Mouse (Mus musculus): ENCODE results near the gene Zfp385b. TPM values are rescaled to one million over a fixed set of nuclear protein-coding genes. Genes with fewer than 3 reads are reported as not detected.

Gene Zfp385b
- total RNA-seq, 2 experiments from 2014 or later: 47.0 to 49.9 TPM

- no peak for DNase-seq
Measured at GRCm38 (mm10) chr2:77705476-77705875, 114.0 kb downstream of the Zfp385b start.

GRCm38 (mm10) chr2:77703080-77703479 lies 116.4 kb downstream of the Zfp385b start:
- peak; percentile 56 to 58 for DNase-seq

DNA sequence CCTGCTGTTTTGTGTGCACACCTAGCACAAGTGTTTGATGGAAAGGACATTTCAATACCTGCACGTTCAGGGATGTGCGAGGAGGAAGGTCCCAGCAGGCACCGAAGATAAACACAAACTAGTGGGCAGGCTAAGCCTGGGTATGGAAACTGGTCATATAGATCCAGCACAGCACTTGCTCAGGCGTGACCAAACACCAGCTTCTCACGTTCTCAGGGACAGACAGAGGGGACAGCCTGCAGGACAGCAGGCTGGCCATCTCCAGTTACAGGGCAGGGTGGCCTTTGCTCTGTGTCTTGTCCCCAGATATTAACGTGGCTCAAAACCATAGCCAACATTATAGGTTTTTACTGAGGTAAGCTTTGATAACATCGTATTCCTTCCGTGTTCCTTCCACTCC lies 128.3 kb downstream of the Zfp385b start:
- no peak for DNase-seq

- DNase-seq: no peak
Measured at GRCm38 (mm10) chr2:77690316-77690715, 129.1 kb downstream of the Zfp385b start.

DNA sequence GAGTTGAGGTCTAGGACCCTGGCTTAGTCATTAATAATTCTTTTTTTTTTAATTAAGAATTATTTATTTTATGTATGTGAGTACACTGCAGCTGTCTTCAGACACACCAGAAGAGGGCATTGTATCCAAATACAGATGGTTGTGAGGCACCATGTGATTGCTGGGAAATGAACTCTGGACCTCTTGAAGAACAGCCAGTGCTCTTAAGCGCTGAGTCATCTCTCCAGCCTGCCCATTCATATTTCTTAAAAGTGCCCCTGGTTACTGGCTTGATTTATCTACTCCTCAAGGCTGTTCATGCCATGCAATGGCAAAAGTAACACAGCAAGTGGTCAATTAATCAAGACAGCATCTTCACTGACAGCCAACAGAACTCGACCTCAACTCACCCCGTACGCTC lies 130.8 kb downstream of the Zfp385b start:
- no peak for DNase-seq

DNA sequence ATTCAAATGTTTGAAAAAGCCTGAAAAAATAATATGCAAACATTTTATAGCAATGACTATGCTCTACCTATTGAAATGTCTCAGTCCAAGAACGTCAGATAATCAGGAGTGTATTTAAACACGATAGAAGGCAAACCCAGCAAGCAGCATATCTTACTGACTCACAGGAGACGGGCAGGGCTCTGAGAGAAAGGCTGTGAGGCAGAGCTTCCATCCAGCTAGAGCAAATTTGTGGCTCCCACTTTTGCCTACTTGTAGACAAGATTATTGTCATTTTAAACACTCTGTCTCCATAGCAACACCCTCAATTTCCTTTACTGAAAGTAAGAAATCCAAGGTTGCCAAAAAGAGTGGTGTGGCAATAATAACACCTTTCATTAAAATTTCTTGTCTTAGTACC lies 135.4 kb downstream of the Zfp385b start:
- DNase-seq: no peak

DNA sequence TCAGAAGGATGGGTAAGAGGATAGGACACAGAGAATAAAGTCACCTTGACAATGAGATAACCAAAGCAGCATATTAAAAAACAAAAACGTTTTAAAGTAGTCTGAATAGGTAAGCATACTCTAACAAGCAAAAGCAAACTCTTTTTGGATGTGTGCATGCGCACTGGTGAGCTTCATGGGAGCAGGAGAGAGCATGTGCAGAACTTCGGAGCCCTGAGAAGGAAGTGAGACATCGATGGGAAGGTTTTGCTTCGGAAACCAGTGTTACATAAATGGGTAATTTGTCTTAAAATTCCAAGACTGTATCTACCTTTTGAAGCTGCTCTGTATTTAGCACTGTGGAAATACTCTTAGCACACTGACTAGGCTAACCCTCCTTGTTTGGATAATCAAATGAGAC lies 137.2 kb downstream of the Zfp385b start:
- no peak for DNase-seq

- DNase-seq: no peak
Measured at GRCm38 (mm10) chr2:77681741-77682140, 137.7 kb downstream of the Zfp385b start.

DNA sequence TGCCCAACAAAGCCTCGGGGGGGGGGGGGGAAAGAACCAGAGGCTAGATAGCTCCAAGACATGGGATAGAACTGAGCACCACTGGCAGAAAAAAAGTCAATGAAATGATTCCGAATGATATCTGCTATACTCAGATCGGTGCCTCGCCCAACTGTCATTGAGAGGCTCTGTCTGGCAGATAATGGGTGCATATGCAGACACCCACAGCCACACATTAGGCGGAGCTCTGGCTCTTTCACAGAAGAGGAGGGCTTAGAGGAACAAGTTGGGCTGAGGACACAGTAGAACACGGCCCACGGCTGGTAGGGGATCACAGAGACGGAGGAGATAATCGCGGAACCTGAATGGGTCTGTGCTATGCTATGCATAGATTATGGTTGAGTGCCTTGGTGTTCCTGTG lies 145.7 kb downstream of the Zfp385b start:
- no peak for DNase-seq

DNA sequence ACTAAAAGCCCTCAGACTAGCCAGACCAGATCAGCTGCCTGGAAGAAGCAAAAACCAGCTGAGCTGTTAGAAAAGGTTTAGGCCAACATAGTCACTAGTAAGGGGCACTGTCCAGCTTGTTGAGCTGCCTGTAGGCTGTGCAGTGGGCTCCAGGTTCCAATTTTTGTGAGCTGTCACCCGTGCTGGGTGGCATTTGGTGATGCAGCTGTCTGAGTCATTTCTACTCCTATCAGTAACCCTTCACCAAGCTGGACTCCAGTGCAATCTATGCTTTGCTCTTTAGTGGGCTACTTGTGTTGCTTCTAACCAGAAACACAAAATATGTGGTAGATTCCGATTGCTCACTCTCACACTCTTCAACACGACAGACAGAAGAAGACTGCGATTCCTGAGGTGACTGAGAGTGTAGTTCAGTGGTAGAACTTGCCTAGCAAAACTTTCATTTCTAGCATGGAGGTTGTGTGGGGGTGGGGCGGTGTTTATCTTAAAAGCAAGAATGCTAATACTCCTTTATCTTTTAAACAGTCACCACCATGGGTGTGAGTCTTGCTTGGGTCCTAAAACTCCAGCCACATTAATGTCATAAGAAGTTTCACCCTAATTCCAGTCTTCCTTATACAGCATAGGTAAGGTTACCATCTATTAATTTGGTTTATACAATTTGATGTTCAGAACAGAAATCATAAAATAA lies 147.1 kb downstream of the Zfp385b start:
- no peak for DNase-seq

- no peak for DNase-seq
Measured at GRCm38 (mm10) chr2:77662171-77662570, 157.3 kb downstream of the Zfp385b start.

DNA sequence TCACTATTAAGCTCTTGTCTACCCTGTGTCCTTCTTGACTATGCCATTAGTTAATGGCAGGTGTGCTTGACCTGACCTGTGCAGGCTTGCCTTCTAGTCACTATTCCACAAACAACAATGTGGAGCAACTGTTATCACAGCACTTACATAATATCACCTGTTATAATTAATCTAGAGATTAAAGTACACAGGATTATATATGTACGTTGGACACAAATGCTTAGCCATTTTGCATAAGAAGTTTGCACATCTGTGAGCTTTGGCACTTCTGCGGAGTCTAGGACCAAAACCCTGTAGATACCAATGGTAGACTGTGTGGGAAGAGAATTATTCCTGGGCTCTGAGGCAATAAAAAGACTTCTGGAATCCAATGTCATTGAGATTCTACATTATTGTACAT lies 165.8 kb downstream of the Zfp385b start:
- DNase-seq: no peak

GRCm38 (mm10) chr2:77641521-77642170 lies 177.8 kb downstream of the Zfp385b start:
- DNase-seq: no peak

- DNase-seq: no peak
Measured at GRCm38 (mm10) chr2:77639993-77640392, 179.4 kb downstream of the Zfp385b start.

- DNase-seq: no peak
Measured at GRCm38 (mm10) chr2:77631606-77632005, 187.8 kb downstream of the Zfp385b start.

- no peak for DNase-seq
Measured at GRCm38 (mm10) chr2:77627622-77628231, 191.7 kb downstream of the Zfp385b start.

GRCm38 (mm10) chr2:77618686-77619085 lies 200.8 kb downstream of the Zfp385b start:
- DNase-seq: no peak

DNA sequence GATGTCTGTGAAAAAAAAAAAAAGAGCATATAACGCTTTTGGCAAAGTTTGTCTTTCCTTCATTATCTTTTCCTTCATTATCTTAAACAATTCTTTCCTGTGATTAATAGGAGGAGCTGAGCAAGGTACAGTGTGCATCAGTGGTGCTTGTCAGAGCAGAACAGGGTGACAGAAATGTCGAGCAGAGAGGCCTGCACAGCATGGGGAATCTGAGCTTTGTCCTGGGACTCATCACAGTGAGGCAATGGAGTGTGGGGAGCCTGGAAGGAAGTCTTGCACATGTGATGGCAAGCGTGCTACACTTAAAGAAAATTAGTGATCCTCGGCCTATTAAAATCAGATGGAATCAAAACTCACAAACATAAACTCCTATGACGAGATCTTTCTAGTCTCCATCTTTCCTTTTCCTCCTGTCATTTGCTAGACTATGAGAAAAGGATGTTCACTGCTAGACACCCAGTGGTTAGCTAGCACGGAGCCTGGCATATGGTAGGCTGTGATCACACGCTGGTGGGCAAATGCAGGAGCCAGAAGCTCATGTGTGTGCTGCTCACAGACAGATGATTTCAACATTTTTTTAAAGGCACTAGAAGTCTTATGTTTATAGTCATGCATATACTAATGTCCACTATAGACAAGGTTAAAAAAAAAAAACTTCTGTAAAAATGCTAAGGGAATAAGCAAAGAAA lies 209.0 kb downstream of the Zfp385b start:
- DNase-seq: no peak

- no peak for DNase-seq
Measured at GRCm38 (mm10) chr2:77609452-77609851, 210.0 kb downstream of the Zfp385b start.

GRCm38 (mm10) chr2:77608666-77609065 lies 210.8 kb downstream of the Zfp385b start:
- no peak for DNase-seq

- DNase-seq: no peak
Measured at GRCm38 (mm10) chr2:77593461-77593860, 226.0 kb downstream of the Zfp385b start.

DNA sequence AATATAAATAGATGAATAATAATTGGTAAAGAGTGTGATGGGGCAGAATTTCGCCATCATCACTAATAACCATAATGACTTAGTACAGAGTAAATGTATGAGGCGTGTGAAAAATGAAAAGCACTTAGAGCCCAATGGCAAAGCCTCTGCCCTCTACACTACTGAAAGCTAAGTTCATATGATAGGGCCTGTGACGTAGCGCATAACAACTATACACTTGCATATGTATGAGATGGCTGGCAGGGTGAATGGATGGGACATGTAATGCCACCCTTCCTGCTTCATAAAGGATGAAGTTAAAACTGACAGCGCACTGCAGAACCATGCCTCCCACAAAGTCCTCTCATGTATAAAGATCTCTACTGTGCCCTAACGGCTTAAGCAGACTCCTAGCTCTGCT lies 226.9 kb downstream of the Zfp385b start:
- DNase-seq: no peak

DNA sequence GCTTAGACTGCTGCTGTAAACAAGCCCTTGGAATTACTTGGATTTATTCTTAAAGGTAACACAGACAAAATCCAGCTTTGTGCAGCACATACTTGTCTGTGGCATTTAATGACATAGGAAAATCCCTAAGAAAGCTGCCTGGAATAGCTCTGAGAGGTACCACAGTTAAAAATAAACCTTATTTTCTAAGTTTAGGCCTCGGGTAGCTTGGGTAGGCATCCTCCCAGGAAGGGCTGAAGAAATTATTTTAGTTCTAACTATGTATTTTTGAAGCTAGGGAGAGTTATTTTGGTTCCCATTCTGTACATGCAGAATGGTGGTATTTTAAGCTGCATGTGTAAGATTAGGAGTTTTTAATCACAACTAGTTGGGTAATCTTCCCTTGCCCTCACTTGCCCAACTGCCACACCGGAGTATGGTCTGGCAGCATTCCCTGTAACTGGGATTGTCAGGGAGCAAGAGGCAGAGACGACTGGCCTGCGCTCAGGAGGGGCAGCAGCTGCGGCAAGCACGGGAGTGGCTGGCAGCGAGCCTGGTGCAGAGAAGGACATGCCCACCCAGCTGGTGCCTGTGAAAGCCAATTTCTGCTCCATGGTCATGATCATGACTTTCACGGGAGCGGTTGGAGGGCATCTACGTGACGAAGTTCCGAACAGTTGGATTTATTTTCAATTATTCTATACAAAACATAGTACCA lies 230.1 kb downstream of the Zfp385b start:
- DNase-seq: peak; percentile 29 to 34
